Mouse (Mus musculus): ENCODE data around the gene Ppih.

Gene Ppih

DNA sequence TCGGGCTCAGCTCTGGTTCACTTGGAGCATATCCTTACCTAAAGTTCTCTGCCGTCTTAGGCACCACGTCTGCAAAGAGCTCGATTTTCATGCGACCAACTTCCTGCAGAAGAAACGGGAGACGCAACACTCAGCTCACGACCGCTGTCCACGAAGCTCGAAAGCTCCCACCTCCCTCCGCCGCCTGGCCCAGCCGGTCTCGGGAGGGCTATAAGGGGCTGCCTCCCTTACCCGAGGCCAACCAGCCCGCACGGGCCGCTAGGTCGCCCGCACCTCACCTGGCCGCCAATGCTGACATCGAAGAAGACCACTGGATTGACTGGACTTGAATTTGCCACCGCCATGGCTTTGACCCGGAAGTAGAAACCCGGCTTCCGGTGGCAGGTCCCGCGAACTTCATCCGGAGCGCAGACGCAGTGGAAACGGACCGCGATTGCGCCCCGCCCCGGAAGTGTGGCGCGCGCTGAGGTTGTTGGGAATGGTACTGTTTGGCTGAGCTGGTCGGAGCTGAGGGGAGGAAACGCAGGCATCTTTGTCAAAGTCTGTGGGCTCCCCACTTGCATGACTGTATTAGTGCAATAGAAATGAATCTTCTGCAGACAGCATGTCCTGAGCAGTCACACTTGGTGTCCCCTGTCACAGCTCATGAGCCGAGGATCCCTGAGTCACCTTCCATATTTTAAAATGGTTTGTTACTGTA is at the start of gene Ppih:
Gene Ppih, minus strand, starts transcription at position 416 of the 700 bp plus-strand sequence.
- peak; percentile 95 for DNase-seq (ENCODE audit: low spot score in 2 of 2)

DNA sequence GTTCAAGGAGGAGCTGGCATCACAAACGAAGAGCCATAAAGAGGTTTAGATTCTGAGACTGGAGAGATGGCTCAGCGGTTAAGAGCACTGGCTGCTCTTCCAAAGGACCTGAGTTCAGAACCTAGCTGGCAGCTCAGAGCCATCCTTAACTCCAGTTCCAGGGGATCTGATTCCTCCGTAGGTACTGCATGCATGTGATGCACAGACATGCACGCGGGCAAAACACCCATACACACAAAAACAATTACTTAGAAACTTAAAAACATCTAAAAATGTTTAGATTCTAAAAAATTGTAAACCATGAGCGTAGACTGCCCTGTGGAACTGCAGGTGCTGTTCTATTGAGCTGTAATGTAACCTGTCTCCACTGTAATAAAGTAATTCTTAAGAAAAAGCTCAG is 49.1 kb upstream of the Ppih start:
- DNase-seq (ENCODE audit: low spot score in 2 of 2) = no peak

DNA sequence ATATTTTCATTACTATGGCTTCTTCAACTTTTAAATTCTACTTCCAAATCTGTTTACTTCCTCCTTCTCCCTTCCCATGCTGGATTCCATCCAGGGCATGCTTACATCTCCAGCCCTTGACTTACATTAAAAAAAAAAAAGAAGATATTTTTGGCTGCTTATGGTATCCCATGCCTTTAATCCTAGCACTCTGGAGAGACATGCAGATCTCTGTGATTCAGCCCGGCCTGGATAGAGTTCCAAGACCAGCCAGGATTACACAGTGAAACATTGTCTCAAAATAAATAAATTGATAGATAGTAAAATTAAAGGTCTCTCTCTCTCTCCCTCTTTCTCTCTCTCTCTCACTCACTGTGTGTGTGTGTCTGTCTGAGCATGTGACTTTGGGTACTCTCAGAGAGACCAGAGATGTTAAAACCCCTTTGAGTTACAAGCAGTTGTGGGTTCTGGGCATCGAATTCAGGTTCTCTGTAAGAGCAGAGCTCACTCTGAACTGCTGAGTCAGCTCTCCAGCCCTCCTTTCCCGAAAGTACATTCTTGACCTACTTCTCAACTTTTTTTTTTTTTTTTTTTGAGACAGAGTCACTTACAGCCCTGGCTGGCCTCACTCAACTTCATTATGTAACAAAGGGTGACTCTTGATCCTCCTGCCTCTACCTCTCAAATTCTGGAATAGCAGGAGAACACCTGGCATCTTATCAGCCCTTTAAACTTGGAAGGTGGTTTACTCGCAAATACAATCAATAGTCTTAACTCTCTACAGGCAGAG is 46.6 kb upstream of the Ppih start:
- no peak for DNase-seq (ENCODE audit: low spot score in 2 of 2)

DNA sequence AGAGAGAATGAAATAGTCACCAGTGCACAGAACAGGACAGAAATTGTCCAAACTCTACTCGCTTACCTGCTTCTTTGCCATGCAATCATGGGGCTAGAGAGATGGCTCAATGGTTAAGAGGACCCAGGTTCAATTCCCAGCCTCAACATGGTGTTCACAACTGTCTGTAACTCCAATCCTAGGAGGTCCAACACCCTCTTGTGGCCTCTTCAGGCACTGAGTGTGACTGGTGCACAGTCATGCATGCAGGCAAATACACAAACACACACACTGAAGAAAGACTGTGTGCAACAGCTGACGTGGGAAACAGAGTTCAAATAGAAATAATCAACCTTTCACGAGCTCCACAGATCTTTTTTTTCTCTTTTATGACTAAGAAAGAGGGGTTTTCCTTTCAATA is 41.9 kb upstream of the Ppih start:
- no peak for DNase-seq (ENCODE audit: low spot score in 2 of 2)

DNA sequence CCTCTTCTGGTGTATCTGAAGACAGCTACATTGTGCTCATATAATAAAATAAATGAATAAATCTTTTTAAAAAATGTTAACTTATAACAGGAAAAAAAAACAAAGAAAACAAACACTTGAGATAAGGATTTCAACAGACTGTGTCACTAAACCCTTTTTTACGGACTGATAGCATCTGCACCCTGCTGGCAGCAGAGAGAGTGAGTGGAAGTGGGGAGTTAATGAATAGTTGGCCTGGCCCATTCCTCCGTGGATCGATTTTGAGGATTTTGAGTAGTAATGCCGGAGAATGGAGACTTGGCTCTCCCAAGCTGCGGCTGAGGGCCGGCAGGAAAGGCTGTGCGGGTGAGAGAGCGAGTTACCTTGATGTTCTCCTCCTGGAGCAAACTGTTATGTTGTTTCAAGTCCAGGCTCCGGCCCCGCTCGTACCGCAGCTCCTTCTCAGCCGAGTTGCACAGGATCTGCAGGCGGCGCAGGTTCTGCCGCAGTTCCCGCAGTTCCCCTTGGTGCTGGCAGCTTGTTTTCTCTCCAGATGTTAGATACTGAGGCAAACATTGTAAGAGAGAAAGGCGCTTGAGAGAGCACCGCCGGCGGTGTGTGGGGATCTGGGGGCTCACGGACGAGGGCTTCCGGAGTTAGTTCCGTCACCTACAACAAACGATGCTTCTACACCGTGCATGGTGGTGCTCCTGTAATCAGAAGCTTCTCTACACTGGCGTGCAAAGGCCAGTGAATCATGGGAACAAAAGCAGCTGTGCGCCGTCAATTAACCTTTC is 39.0 kb upstream of the Ppih start:
- no peak for DNase-seq (ENCODE audit: low spot score in 2 of 2)

DNA sequence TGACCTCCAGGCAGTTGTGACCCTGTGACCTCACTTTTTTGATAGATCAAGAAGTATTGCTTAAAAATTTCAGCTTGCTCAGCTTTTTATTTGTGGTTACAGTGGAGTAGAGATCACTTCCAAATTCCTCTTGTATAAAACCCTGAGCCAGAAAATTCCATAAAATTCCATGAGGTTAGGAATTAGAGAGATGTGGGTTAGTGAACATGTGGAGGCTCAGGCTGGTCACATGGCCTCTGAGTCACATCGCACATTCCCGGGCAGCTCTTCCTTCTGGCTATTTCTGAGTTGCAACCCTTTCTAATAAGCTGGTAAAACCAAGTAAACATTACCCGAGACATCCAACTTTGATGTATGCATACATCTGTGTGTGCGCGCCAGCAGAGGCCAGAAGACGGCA is 25.2 kb upstream of the Ppih start:
- DNase-seq (ENCODE audit: low spot score in 2 of 2) = no peak

DNA sequence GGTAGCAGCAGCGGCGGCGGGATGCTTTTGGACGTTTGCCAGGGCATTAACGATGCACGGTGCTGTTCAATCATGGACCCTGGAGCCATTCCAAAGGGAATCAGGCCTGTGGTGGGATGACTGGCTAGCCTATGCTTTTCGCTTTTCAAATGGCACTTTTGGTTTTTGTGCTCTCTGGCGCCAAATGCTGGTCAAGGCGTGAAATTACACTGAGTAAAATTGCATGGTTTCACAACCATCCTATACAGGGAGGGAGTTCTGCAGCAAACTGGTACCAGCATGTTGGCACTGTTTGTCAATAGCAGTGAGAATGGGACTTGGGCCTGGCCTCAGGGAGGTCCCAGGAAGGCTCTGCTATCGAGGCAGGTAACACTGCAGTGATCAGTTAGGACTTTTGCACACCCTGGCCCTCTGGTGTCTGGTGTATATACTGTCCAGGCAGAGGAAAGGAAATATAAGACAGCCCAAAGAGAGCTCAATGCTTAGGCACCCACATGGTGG is 18.6 kb upstream of the Ppih start:
- no peak for DNase-seq (ENCODE audit: low spot score in 2 of 2)

DNA sequence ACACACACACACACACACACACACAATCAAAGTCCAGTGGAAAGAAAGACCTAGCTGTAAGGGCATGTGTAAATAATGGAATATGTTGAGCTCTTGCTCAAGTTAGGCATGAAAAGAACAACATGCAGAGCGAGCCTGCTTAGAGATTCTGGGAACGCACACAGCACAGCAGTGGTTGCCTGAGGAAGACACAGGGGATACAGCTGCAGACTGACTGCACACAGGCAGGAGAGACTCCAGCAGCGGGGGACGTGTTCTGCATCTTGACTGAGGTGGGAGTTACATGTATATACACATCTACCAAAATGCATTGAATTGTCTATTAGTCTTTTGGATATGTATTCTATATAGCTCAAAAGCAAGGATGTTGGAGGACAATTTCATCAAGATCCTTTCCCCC is 18.1 kb upstream of the Ppih start:
- DNase-seq (ENCODE audit: low spot score in 2 of 2) = no peak

DNA sequence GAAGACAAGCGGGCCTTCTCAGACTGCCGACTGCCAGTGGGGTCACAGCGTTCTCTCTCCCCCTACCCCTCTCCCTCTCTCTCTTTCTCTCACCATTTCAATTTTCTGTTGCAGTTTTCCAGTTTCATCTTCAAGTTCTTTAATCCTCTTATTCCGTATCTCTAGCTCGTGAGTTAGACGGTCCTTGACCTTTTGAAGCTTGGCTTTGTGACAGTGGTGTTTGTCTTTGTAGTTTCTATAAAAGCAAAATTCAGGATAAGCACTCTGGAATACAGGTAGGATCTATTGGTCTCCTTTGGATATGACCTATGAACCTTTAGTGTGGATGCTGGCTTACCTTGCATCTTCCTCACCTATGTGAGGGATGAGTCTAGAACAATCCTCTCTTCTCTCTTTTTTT is 13.1 kb upstream of the Ppih start:
- no peak for DNase-seq (ENCODE audit: low spot score in 2 of 2)

DNA sequence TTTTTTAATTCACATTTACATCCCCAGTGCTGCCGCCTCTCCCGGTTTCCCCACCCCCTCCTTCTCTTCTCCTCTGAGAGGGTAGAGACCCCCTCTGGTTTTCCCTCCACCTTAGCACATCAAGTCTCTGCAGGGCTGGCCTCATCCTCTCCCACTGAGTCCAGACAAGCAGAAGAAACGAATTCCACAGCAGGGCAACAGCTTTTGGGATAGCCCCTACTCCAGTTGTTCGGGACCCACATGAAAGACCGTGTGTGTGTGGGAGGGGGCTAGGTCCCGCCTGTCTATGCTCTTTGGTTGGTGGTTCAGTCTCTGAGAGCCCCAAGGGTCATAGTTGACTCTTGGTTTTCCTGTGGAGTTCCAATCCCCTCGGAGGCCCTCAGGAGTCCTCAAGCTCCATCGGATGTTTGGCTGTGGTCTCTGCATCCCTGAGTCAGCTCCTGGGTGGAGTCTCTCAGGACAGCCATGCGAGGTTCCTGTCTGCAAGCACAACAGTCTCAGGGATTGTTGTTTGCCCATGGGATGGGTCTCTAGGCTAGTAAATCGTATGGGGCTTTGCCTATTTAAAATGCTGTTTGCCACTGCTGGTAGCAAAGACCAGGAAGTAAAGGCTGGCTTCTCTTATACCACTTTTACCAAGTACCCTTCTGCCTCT is 677 bp upstream of the Ppih start:
- DNase-seq (ENCODE audit: low spot score in 2 of 2) = no peak

DNA sequence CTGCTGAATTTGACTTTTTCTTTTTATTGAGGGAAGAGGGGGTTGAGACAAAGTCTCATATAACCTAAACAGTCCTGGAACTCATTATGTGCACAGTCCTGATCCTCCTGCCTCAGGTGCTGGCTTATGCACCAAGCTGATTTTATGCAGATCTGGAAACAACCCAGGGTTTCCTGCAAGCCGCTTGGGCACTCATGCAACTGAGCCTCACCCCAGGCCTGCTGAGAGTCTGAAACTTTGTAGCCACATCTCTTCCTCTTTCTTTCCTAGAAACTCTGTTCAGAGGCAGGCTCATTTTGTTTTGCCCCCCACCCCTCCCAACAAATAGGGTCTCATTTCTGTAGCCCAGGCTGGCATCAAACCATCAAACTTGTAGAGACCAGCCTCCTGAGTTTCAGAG is 6.6 kb downstream of the Ppih start:
- peak; percentile 56 for DNase-seq (ENCODE audit: low spot score in 2 of 2)

DNA sequence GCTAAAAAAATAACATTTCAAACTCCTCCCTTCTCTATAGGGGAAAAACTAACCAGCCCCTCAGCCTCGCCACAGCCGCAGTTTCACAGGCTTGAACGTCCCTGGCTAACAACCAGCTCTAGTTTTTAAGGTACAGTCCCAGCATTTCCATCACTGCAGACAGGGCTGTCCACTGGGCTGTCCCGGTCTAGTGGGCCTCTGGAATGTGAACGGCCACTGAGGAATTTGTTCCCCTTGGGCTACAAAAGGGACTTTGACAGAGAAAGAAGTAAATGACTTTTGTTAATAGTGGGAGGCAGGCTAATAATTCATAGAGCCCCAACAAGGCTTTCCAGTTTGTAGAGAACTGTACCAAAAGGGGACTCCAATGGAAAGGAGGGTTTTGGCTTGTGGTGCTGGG is 14.9 kb downstream of the Ppih start:
- no peak for DNase-seq (ENCODE audit: low spot score in 2 of 2)

DNA sequence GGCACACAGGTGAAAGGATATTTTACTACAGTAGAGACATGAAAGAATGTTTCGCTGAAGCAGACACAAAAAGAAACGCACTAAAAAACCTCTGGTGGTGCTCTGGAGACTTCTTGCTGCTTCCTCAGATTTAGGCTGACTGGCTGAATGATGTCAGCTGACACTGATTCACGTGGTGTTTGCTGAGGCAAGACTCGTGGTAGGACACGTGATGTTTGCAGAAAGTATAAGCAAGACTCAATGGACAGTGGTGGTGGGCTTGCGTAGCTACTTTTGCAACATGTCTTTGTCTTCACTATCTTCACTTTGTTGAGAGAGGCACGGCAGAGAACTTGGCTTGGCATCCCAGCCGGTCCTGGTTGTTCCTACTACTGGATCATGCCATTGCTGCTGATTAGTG is 17.1 kb downstream of the Ppih start:
- DNase-seq (ENCODE audit: low spot score in 2 of 2) = no peak

DNA sequence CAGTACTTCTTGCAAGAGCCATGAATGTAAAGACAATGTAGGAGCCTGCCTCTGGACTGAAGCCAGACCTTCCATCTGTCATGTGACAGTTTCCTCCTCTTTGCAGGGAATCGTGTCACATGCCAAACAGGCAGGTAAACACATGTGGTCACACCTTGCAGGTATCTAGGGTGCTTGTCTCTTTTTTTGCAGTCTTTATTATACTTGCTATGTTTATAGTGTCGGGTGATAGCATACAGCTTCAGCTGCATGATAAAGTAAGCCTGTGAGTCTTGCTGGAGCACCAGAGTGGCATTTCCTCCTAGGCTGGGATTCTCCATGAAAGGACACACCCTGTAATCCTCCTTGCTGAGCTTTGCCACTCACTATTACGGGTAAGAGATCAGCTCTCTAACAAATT is 18.6 kb downstream of the Ppih start:
- DNase-seq (ENCODE audit: low spot score in 2 of 2) = no peak

DNA sequence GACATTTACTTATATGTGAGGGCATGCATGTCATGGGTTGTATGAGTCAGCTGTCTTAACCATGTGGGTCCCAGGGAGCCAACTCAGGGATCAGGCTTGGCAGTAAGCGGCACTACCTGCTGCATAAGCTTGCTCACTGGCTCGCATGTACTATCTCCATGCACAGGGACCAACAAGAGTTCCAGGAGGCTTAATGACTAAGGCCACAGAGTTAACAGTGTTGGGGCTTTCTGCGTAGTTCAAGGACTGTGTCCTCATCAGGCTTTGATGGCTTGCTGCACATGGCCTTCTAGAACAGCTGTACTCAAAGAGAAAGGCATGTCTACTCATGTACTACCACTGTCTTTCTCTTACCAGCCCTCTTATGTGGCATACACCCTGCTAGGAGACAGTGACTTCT is 19.6 kb downstream of the Ppih start:
- DNase-seq (ENCODE audit: low spot score in 2 of 2) = no peak

DNA sequence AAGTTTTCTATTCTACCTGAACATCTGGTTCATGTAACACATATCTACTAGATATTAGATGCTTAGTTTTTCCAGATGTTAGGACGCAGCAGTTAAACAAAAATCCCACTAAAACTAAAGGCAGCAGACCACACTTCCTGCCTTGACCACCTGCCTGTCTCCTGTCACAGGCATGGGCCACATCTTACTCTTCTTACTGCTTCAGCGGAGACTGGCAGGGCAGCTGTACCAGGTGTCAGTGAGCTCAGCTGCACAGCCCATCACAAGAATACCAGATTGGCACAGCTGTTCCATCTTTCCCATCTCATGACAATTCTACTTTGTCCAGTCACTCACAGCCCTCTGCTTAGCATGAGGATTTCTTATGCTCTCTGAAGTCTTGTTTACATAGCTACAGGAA is 23.0 kb downstream of the Ppih start:
- DNase-seq (ENCODE audit: low spot score in 2 of 2) = no peak

DNA sequence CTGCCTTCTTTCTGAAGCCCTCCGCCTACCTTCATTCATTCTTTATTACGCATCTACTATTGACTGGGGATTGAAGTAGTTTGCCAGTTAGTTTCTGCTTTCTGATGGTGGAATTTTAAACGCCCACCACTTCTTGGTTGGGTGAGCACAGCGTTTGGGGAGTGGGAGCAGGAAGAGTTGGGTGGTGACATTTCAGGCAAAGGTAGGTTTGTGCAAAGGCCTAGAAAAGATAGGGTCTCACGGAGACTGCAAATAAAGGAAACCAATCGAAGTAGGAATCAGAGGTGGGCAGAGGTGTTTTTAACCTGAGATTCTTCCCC is 25.3 kb downstream of the Ppih start:
- no peak for DNase-seq (ENCODE audit: low spot score in 2 of 2)

DNA sequence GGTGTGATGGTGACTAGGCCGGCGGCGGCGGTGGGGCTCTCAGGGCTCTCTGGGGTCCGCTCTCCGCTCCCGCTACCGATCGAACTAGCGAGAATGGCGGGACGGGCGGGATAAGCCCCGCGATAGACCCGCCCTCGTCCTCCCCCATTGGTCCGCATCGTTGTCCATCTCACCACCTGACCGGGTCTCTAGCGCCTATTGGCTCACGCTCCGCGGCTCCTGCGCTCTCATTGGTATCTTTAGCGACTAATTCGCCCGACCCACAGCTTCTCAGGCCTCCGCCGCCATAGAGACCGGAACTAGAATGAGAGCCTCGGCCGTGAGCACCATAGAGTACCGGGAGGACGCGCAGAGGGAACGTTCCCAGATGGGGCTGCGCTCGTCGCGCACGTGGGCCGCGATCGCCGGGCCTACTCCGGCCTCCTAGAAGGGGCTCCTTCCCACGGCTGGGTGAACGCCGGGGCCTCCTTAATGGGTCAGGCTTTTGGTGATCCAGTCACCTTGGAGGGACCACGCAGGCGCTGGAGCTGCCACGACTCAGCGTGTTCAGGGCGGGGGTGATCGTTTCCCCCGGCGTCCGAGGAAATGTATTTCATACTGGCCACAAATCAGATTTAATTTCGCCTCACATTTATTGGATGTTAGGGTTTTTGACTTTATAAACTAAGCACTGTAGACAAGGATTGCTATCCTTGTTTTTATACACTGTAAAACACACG is 25.8 kb downstream of the Ppih start, which contains the start of gene Ybx1:
Gene Ybx1, minus strand, starts transcription at position 190 of the 719 bp plus-strand sequence.
- DNase-seq (ENCODE audit: low spot score in 2 of 2) = peak; percentile 98 to 99

DNA sequence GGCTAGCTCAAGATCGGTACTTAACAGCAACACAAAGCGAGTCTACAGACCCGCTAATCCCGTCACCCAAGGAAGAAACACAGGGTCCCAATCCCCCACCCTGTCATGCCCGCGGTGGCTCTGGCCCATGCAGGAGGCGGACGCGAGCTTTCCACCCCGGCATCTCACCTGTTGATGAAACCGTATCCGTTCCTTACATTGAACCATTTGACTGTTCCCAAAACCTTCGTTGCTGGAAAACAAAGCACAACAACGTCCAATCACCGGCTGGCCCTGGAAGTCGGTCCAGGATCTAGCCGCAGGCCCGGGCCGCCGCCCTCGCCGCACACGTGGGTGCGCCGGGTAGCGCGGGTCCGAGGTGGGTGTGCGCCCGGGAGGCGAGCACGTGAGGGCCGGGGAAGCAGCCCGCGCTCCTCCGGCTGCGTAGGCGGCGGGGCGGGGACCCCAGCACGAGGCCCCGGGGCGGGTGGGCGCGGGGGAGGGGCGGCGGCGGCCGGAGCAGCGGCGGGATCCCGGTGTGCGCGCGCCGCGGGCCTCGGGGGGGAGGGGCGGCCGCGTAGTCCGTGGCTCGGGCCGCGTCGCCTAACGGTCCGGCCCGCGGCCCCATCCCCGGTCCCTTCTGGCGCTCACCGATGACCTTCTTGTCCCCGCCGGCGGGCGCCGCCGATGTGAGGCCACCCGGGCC is 26.6 kb downstream of the Ppih start:
- peak; percentile 32 to 33 for DNase-seq (ENCODE audit: low spot score in 2 of 2)

DNA sequence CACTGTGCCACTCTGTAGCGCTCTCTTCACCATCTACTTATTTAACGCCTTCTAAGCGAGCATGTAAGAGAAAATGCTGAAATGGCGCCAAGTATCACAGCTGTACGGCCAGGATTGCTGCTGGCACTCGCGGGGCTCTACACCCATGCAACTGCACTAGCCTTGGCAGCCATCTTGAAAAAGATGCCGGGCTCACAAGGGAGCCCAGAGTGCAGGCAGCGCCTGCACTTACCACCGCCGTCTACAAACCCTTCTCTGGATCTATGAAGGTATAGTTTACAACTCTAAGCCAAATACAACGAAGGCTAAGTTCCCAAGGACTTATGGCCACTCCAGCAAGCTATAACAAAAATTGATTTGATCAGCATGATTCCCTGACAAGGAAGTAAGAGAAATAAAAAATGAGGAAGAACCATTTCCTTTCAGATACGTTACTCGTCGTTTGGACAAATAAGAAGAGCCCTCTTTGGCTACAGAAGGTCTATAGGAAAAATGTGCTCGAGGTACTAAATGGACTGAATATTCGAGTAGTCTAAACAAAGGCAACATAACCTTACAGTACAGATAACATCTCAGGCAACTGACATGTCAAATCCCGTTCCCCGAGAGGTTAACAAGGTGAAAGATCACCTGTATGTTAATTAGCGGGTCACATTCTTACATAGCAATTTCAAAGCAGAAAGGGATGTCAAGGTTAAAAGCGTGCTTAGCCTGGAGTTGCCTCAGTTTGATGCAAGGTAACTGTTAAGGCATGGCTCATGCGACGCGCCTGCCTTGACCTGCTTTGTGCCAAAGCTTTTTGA is 27.4 kb downstream of the Ppih start:
- peak; percentile 53 to 56 for DNase-seq (ENCODE audit: low spot score in 2 of 2)
